Mouse (Mus musculus) E14TG2a.4 (cell line): ENCODE results near the gene Aspdh.

ENCODE experiments used
- CTCF ChIP-seq: conservative IDR thresholded peaks from 2 replicates; pipeline ENCODE4 v1.5.1; 2014; ENCODE audit warnings: low read length
- NANOG ChIP-seq: IDR thresholded peaks from 2 replicates; pipeline ENCODE4 v1.6.1; 2014; ENCODE audit warnings: borderline replicate concordance, low read length, mixed read lengths
- POU5F1 ChIP-seq: IDR thresholded peaks from 2 replicates; pipeline ENCODE4 v1.6.1; 2014; ENCODE audit warnings: low read length, borderline replicate concordance

- TF ChIP-seq CTCF (no peak), POU5F1 (no peak), NANOG (no peak)
Measured at GRCm38 (mm10) chr7:44465111-44465510, at the start of gene Aspdh.
